ENCODE assay signal across 18 mouse cellular contexts in genomic region chr15:80807162-80807561, GRCm38 (mm10).
DNase-seq lines count a peak whose midpoint lies in the region; ATAC-seq and TF ChIP-seq lines count a peak whose summit lies in the region.
"Had no signal": no experiment of that assay in that cellular context is flagged by ENCODE, and none has a peak within 500 bp of the region (broad histone marks: within the 10 kb centered on the region; RNA-seq: fewer than 3 reads in every experiment).

No protein-coding gene starts in this region.

- DNase-seq in heart, adult 2 months, result no peak
- DNase-seq in heart, postnatal 36 days, result no peak
- DNase-seq in kidney, adult 11 months, result peak; percentile 17
- no peak for DNase-seq in liver, embryonic 14.5 days (ENCODE audit: low read depth in 3 of 3, low spot score in 3 of 3)
- DNase-seq in layer of hippocampus, postnatal 14 days (ENCODE audit: low spot score in 2 of 2), result no peak
- DNase-seq: B cell, adult 2 months; cerebellum, postnatal 14 days; gastrocnemius, postnatal 10 days had no signal

- ATAC-seq in kidney, embryonic 15.5 days (replicated peaks; ENCODE audit: low FRiP score), result no peak; the same call in 1 of the 2 replicates
- ATAC-seq in intestine, embryonic 16.5 days, result peak; percentile 80
- ATAC-seq in liver, embryonic 14.5 days (ENCODE audit: insufficient read depth), result no peak
- ATAC-seq in megakaryocyte progenitor cell, adult 5-6 weeks (replicated peaks; ENCODE audit: poor library complexity), result no peak
- ATAC-seq: forebrain, embryonic 16.5 days; Patski had no signal

- intact Hi-C loops in heart, adult 2 months (cut with DNase I), result no loop called here
- intact Hi-C loops in heart, postnatal 36 days (cut with DNase I), result no loop called here

- H3K79me2 ChIP-seq in heart, adult 2 months (replicated peaks; ENCODE audit: control insufficient read depth, insufficient read depth, low read length), result peaks cover 8% of the 10 kb centered on the region

- no peak for TF ChIP-seq EP300 in heart, adult 2 months (IDR thresholded peaks at IDR 0.05; ENCODE audit: insufficient read depth, low read depth, low read length)
- no peak for TF ChIP-seq EP300 in liver, embryonic 14.5 days (IDR thresholded peaks at IDR 0.05; ENCODE audit: low read depth)

- peak overlapping the region; percentile 26; the same call in 1 of the 2 replicates for H3K27ac ChIP-seq in heart, adult 2 months
- H3K27ac ChIP-seq in kidney, embryonic 15.5 days, result no peak overlapping the region
- H3K27ac ChIP-seq in intestine, embryonic 16.5 days (ENCODE audit: low read length), result peak overlapping the region; percentile 33; the same call in 1 of the 2 replicates
- H3K27ac ChIP-seq in liver, embryonic 14.5 days, result no peak overlapping the region
- H3K27ac ChIP-seq: hindbrain, embryonic 14.5 days; limb, embryonic 10.5 days; lung, embryonic 15.5 days; neural tube, embryonic 13.5 days had no signal

- no peak overlapping the region for H3K9ac ChIP-seq in heart, adult 2 months (ENCODE audit: low read depth, low read length)
- no peak overlapping the region for H3K9ac ChIP-seq in kidney, embryonic 15.5 days
- no peak overlapping the region for H3K9ac ChIP-seq in intestine, embryonic 16.5 days (ENCODE audit: low read depth, low read length)
- H3K9ac ChIP-seq in liver, embryonic 14.5 days (replicated peaks), result no peak overlapping the region
- H3K9ac ChIP-seq: hindbrain, embryonic 14.5 days; lung, embryonic 15.5 days; neural tube, embryonic 13.5 days had no signal

- TF ChIP-seq POLR2A in heart, adult 2 months (IDR thresholded peaks at IDR 0.05; ENCODE audit: insufficient read depth, low read depth, low read length), result no peak

- H3K4me1 ChIP-seq in heart, adult 2 months (ENCODE audit: control insufficient read depth, insufficient read depth, low read length), result peaks cover 16% of the 10 kb centered on the region
- H3K4me1 ChIP-seq in kidney, embryonic 15.5 days, result peaks cover 29% of the 10 kb centered on the region
- peaks cover 33% of the 10 kb centered on the region for H3K4me1 ChIP-seq in intestine, embryonic 16.5 days (ENCODE audit: control insufficient read depth, insufficient read depth, low read length)
- peaks cover 42 to 46% of the 10 kb centered on the region in 2 experiments for H3K4me1 ChIP-seq in liver, embryonic 14.5 days (replicated peaks; ENCODE audit: control insufficient read depth in 2 of 2, insufficient read depth in 2 of 2, low read length in 1 of 2)
- H3K4me1 ChIP-seq: limb, embryonic 10.5 days had no signal

- no peaks in the 10 kb centered on the region for H3K9me3 ChIP-seq in kidney, embryonic 15.5 days (replicated peaks)
- no peaks in the 10 kb centered on the region for H3K9me3 ChIP-seq in intestine, embryonic 16.5 days (ENCODE audit: control insufficient read depth, low read length)
- no peaks in the 10 kb centered on the region for H3K9me3 ChIP-seq in liver, embryonic 14.5 days (ENCODE audit: control insufficient read depth, low read length)
- H3K9me3 ChIP-seq: limb, embryonic 10.5 days; lung, embryonic 15.5 days; neural tube, embryonic 13.5 days had no signal

- H3K27me3 ChIP-seq in heart, adult 2 months (ENCODE audit: control insufficient read depth, insufficient read depth, low read length), result no peaks in the 10 kb centered on the region
- H3K27me3 ChIP-seq in kidney, embryonic 15.5 days, result no peaks in the 10 kb centered on the region
- no peaks in the 10 kb centered on the region for H3K27me3 ChIP-seq in intestine, embryonic 16.5 days (replicated peaks; ENCODE audit: control insufficient read depth, insufficient read depth, low read length)
- H3K27me3 ChIP-seq in liver, embryonic 14.5 days (ENCODE audit: control insufficient read depth, insufficient read depth, low read length), result no peaks in the 10 kb centered on the region
- H3K27me3 ChIP-seq: lung, embryonic 15.5 days; neural tube, embryonic 13.5 days; Patski had no signal

- H3K36me3 ChIP-seq in heart, adult 2 months (ENCODE audit: control insufficient read depth, insufficient read depth, low read length), result peaks cover 13% of the 10 kb centered on the region
- no peaks in the 10 kb centered on the region for H3K36me3 ChIP-seq in kidney, embryonic 15.5 days
- no peaks in the 10 kb centered on the region for H3K36me3 ChIP-seq in intestine, embryonic 16.5 days (ENCODE audit: control insufficient read depth, insufficient read depth, low read length)
- no peaks in the 10 kb centered on the region; the same call in 1 of the 2 replicates for H3K36me3 ChIP-seq in liver, embryonic 14.5 days (replicated peaks; ENCODE audit: control insufficient read depth, insufficient read depth, low read depth)
- H3K36me3 ChIP-seq: lung, embryonic 15.5 days; neural tube, embryonic 13.5 days had no signal

- no peak overlapping the region for H3K4me2 ChIP-seq in kidney, embryonic 15.5 days
- H3K4me2 ChIP-seq in intestine, embryonic 16.5 days (ENCODE audit: low read depth, low read length), result no peak overlapping the region
- peak overlapping the region; percentile 6; the same call in 1 of the 2 replicates for H3K4me2 ChIP-seq in liver, embryonic 14.5 days (ENCODE audit: low read depth)
- H3K4me2 ChIP-seq: hindbrain, embryonic 14.5 days; lung, embryonic 15.5 days; neural tube, embryonic 13.5 days had no signal

- H3K4me3 ChIP-seq in heart, adult 2 months, result no peak overlapping the region
- H3K4me3 ChIP-seq in kidney, embryonic 15.5 days (replicated peaks), result no peak overlapping the region
- H3K4me3 ChIP-seq in intestine, embryonic 16.5 days (ENCODE audit: low read length), result no peak overlapping the region
- no peak overlapping the region for H3K4me3 ChIP-seq in liver, embryonic 14.5 days (ENCODE audit: insufficient read depth in 1 of 2, low read depth in 2 of 2, low read length in 2 of 2)
- H3K4me3 ChIP-seq: erythroblast, embryonic 14.5 days; limb, embryonic 10.5 days; lung, embryonic 15.5 days; neural tube, embryonic 13.5 days had no signal

- TF ChIP-seq CTCF in heart, adult 2 months (IDR thresholded peaks at IDR 0.05), result no peak
- TF ChIP-seq CTCF in liver, embryonic 14.5 days (IDR thresholded peaks at IDR 0.05; ENCODE audit: low read depth), result no peak

- 29% methylated on average over 5 of the region's 5 CpGs for WGBS in heart, adult 2 months
- 70% methylated on average over 5 of the region's 5 CpGs for WGBS in kidney, embryonic 15.5 days
- WGBS in intestine, embryonic 16.5 days, result 37% methylated on average over 5 of the region's 5 CpGs
- WGBS in liver, embryonic 14.5 days (ENCODE audit: insufficient replicate concordance), result 55% methylated on average over 5 of the region's 5 CpGs

Comparison
In these comparisons a context has a peak if more than half of its experiments do, and no peak if none do; other contexts are left out.
1. H3K27ac ChIP-seq: peak in heart, adult 2 months (single experiment) and intestine, embryonic 16.5 days (single experiment); none in kidney, embryonic 15.5 days (single experiment) and liver, embryonic 14.5 days (single experiment).